Mouse (Mus musculus): ENCODE results near the gene Msrb2. TPM values are rescaled to one million over a fixed set of nuclear protein-coding genes. Genes with fewer than 3 reads are reported as not detected.
A peak's percentile ranks its signal among the peaks of the same experiment; 100 is the strongest.

Gene Msrb2
- 18.9 TPM in 2 replicates for total RNA-seq (2014; rRNA removed)
- 13.5 and 16.2 TPM in 2 replicates for polyA plus RNA-seq (2012; rRNA removed)

DNA sequence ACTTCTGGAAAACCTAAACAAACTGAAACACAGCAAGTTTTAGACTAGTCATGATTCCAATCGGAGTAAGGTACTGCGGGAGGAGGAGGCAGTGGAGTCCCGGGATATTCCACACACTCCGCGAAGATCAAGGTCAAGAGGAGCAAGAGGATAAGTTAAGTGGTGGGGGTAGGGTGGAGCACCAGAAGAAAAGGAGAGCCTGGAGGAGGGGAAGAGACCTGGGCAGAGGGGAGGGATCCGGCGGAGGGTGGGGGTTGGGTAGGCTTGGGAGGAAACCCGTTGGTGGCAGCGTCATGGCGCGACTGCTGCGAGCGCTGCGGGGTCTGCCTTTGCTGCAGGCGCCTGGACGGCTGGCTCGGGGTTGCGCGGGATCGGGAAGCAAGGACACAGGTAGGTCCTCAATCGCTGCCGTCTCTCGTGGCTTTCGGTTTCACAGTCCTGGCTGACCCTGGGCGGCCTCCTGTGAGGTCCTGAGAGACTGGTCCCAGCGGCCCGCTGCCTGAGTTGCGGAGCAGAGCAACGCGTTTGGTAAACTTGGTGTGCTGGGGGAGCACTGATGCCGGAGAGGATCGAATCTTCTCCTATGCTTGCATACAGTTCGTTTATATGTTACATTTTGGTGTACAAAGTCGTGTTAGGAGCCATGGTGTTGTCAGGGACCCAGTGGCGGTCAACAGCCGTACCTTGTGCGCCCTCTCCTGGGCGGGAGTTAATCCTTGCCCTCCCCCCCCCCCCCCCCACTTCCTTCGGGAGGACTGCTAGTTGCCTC, at the start of gene Msrb2:
Msrb2 (plus strand) TSS at position 51 of the 769 bp plus-strand sequence.
- Histone ChIP-seq H3K27me3 (ENCODE audit: control insufficient read depth, insufficient read depth, low read length) (no peaks in the 10 kb centered on the region), H3K4me3 (ENCODE audit: insufficient read depth, low read depth, low read length) (peak within 1 kb of the TSS; percentile 98), H3K27ac (replicated peaks; ENCODE audit: insufficient read depth, low read depth, low read length) (peak within 1 kb of the TSS; percentile 91), H3K79me2 (ENCODE audit: control insufficient read depth, insufficient read depth, low read length) (no peaks in the 10 kb centered on the region), H3K4me1 (ENCODE audit: control insufficient read depth, insufficient read depth, low read length) (peaks cover 1% of the 10 kb centered on the region; the same call in 1 of the 2 replicates), H3K36me3 (ENCODE audit: control insufficient read depth, insufficient read depth, low read length) (no peaks in the 10 kb centered on the region), H3K9ac (ENCODE audit: low read depth, low read length) (peak within 1 kb of the TSS; percentile 96)
- DNase-seq (ENCODE audit: extremely low read depth, low read depth, low spot score), result peak; percentile 75
- peak; percentile 74 for TF ChIP-seq CTCF (IDR thresholded peaks at IDR 0.05; ENCODE audit: low read depth, low read length)
- TF ChIP-seq POLR2A (IDR thresholded peaks at IDR 0.05; ENCODE audit: extremely low read depth, insufficient read depth, low read length), result 0 out of 2 replicates have a peak, but pooled peaks have one; percentile 22
- WGBS, result under 1% methylated on average over 39 of the region's 39 CpGs

DNA sequence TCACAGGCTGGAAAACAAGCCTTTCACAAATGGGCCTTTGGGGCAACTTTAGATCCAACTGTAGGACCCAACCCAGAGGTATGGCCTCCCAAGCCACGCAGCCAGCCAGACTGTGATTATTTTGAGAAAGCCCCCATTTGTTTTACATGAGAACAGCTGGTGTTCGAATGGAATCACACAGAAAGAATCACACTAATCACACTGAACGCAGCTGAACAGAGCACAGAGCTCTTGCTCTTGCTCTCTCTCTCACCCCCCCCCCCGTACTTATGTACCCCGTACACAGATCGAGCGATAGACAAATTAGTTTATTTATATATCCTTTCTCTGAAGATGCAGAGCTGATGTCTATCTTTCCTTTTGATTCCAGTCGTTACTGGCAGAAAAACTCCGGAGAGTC, 48.8 kb upstream of the Msrb2 start:
- DNase-seq (ENCODE audit: extremely low read depth, low read depth, low spot score), result no peak
- Histone ChIP-seq H3K9ac (ENCODE audit: low read depth, low read length) (no peak overlapping the region), H3K36me3 (ENCODE audit: control insufficient read depth, insufficient read depth, low read length) (no peaks in the 10 kb centered on the region), H3K27me3 (ENCODE audit: control insufficient read depth, insufficient read depth, low read length) (no peaks in the 10 kb centered on the region), H3K79me2 (ENCODE audit: control insufficient read depth, insufficient read depth, low read length) (no peaks in the 10 kb centered on the region), H3K27ac (replicated peaks; ENCODE audit: insufficient read depth, low read depth, low read length) (no peak overlapping the region), H3K4me1 (ENCODE audit: control insufficient read depth, insufficient read depth, low read length) (no peaks in the 10 kb centered on the region), H3K4me3 (ENCODE audit: insufficient read depth, low read depth, low read length) (no peak overlapping the region)
- 86% methylated on average over 9 of the region's 9 CpGs for whole genome bisulfite sequencing
- no peak for TF ChIP-seq POLR2A (IDR thresholded peaks at IDR 0.05; ENCODE audit: extremely low read depth, insufficient read depth, low read length)
- no peak for TF ChIP-seq CTCF (IDR thresholded peaks at IDR 0.05; ENCODE audit: low read depth, low read length)

DNA sequence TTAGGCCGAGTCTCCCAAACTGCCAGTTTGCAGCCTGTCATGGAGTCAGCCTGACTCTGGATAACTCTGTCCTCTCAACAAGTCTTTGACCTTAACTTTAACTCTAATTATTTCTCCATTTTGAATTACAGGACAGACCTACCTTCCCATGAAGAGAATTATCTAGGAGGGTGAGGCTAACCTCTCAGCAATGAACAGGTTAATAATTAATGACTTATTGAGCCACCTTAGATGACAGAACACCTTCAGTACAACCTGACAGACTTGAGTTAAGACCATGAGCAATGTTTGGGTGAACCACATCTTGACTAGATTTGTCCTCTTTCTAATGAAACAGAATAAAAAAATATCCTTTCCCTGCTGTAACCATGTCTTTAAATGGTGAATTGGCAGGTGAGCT, 44.9 kb upstream of the Msrb2 start:
- DNase-seq (ENCODE audit: extremely low read depth, low read depth, low spot score), result no peak

DNA sequence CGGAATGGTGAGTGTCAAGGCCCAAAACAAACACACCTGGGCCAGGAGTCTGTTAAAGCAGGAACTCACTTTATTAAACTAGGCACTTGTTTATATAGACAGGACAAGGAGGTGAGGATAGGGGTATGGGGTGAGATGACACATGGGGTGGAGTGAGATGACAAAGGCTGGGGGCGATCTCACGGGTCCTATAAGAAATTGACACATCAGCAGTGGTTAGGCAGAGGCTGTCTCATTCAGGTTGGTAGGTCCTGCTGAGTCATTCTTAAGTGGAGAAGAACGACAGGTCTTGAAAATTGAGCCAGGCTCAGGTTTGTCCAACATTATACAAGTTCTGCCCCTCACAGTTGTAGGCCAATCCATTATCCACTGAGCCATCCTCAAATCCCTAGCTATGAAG, 43.4 kb upstream of the Msrb2 start:
- no peak for DNase-seq (ENCODE audit: extremely low read depth, low read depth, low spot score)
- Histone ChIP-seq H3K27ac (replicated peaks; ENCODE audit: insufficient read depth, low read depth, low read length) (no peak overlapping the region), H3K36me3 (ENCODE audit: control insufficient read depth, insufficient read depth, low read length) (no peaks in the 10 kb centered on the region), H3K9ac (ENCODE audit: low read depth, low read length) (no peak overlapping the region), H3K4me3 (ENCODE audit: insufficient read depth, low read depth, low read length) (no peak overlapping the region), H3K4me1 (ENCODE audit: control insufficient read depth, insufficient read depth, low read length) (no peaks in the 10 kb centered on the region), H3K79me2 (ENCODE audit: control insufficient read depth, insufficient read depth, low read length) (no peaks in the 10 kb centered on the region), H3K27me3 (ENCODE audit: control insufficient read depth, insufficient read depth, low read length) (no peaks in the 10 kb centered on the region)
- TF ChIP-seq POLR2A (IDR thresholded peaks at IDR 0.05; ENCODE audit: extremely low read depth, insufficient read depth, low read length) (no peak), CTCF (IDR thresholded peaks at IDR 0.05; ENCODE audit: low read depth, low read length) (no peak)
- WGBS, result 78% methylated on average over 4 of the region's 4 CpGs

More for the DNA sequence above, 44.9 kb upstream of the Msrb2 start:
- no peaks in the 10 kb centered on the region for H3K27me3 ChIP-seq (ENCODE audit: control insufficient read depth, insufficient read depth, low read length)
- no peak overlapping the region for H3K27ac ChIP-seq (replicated peaks; ENCODE audit: insufficient read depth, low read depth, low read length)
- 81% methylated on average over 1 of the region's 1 CpGs for WGBS
- H3K9ac ChIP-seq (ENCODE audit: low read depth, low read length), result no peak overlapping the region
- TF ChIP-seq CTCF (IDR thresholded peaks at IDR 0.05; ENCODE audit: low read depth, low read length) (no peak), POLR2A (IDR thresholded peaks at IDR 0.05; ENCODE audit: extremely low read depth, insufficient read depth, low read length) (no peak)
- no peaks in the 10 kb centered on the region for H3K36me3 ChIP-seq (ENCODE audit: control insufficient read depth, insufficient read depth, low read length)
- H3K79me2 ChIP-seq (ENCODE audit: control insufficient read depth, insufficient read depth, low read length), result no peaks in the 10 kb centered on the region
- H3K4me1 ChIP-seq (ENCODE audit: control insufficient read depth, insufficient read depth, low read length), result no peaks in the 10 kb centered on the region
- H3K4me3 ChIP-seq (ENCODE audit: insufficient read depth, low read depth, low read length), result no peak overlapping the region

DNA sequence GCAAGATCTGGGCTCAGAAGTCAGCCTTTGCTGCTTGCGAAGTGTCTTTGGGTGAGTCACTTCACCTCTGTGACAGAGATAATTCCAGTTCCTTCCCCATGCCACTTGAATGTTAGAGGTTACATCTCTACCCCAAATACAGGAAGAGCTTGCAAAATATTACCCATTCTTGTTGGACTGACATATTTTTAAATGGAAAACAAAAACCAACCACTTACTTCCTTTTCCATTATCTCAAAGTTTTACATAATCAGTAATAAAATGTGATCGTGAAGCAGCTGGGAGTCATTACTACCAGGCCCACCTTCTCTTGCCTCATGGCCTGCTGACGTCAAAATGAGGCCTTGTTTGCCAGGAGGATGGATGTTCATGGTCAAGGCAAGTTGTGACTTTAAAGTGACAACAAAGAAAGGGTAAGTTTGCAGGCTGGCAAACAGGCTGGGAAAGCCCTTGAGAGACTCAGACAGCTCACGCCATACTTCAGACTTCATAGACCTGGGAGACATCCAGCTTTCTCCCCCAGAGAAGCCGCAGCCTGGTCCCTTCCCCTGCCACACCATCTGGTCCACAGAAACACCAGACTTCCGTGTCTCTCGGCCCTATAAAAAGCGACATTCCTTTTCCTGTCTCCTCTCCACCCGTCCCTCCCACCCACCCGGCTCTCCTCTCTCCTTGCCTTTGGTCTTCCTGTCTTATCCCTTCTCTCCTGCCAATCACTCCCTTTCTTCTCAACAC, 27.2 kb upstream of the Msrb2 start:
- 48% methylated on average over 10 of the region's 10 CpGs for WGBS
- Histone ChIP-seq H3K36me3 (ENCODE audit: control insufficient read depth, insufficient read depth, low read length) (no peaks in the 10 kb centered on the region), H3K4me3 (ENCODE audit: insufficient read depth, low read depth, low read length) (no peak overlapping the region), H3K9ac (ENCODE audit: low read depth, low read length) (no peak overlapping the region), H3K79me2 (ENCODE audit: control insufficient read depth, insufficient read depth, low read length) (no peaks in the 10 kb centered on the region), H3K4me1 (ENCODE audit: control insufficient read depth, insufficient read depth, low read length) (no peaks in the 10 kb centered on the region), H3K27ac (replicated peaks; ENCODE audit: insufficient read depth, low read depth, low read length) (no peak overlapping the region), H3K27me3 (ENCODE audit: control insufficient read depth, insufficient read depth, low read length) (no peaks in the 10 kb centered on the region)
- DNase-seq (ENCODE audit: extremely low read depth, low read depth, low spot score), result peak; percentile 7
- no peak for TF ChIP-seq CTCF (IDR thresholded peaks at IDR 0.05; ENCODE audit: low read depth, low read length)
- TF ChIP-seq POLR2A (IDR thresholded peaks at IDR 0.05; ENCODE audit: extremely low read depth, insufficient read depth, low read length), result no peak
